Mouse (Mus musculus) embryo, embryonic 11 days (tissue): ENCODE results near the gene Tuba1a.
A peak's percentile ranks its signal among the peaks of the same experiment; 100 is the strongest.
"Not testable (repeated sequence)": the region's sequence is repeated elsewhere in the genome, so short reads cannot be mapped to it uniquely, and the experiment has no call there.

ENCODE experiments used
- DNase-seq: peaks from one replicate; pipeline ENCODE4 v3.0.0-alpha.2; 2015

The Tuba1a gene

DNA sequence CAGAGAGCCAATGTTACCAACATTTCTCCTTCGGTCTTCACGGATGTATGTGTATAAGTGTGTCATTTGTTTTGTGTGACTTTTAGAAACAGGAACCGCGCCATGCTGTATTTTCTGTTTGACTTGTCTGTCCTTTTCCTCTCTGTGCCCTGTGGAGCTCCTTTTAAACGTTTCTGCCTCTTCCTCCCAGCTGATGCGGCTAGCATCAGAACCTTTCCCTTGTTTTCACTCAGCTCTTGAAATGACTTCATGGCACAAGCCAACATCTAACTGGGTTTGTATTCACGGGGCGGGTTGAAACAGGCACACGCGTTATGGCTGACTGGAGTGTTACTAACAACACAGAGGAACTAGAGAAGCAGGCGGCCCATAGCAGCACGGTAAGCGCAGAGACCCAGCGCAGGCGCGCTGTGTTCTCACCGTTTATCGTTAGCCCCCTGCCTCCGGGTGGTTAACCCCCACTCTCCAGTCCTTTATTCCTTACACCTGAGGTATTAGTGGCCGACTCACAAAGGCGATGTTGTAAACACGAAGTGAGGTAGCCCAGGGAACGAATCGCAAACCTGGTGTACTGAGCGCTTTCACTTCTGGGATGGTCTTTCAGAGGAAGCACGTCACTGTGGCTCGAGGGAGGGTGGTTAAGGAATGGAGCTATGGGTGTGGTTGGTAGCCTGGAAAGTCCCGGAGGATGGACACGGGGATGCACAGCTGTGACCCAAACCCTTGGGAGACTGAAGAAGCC, 31.9 kb upstream of the Tuba1a start:
- DNase-seq = peak; percentile 84

GRCm38 (mm10) chr15:98984681-98985080, 31.2 kb upstream of the Tuba1a start:
- no peak for DNase-seq

DNA sequence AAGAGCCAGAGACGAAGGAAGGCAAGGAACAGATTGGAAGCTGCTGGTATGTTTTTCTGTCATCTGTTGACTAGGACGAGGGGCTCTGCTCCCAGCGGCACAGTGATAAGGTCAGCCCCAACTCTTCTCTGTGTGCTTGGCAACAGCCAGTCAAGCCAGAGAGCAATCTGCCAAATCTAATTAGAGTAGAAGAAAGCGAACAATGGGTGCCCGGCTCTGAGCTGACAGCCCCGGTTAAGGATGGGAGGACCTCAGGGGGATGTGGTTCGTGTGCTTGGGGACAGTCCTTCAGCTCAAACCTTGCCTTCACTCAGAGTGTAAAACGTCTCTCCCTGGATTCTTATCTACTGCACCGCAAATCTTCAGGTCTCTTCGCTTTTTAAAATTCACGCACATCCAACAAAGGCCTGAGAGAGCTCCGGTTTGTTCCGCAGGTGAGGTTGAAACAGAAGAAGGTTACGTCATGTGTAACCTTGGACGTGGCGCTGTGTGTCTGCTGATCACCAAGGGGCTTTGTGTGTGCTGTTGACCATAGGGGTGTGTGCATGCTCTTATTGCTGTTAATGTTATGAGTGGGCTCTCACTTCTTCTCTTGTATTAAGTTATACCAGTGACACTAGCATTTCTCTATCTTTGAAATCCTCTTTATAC, 30.1 kb upstream of the Tuba1a start:
- DNase-seq = peak; percentile 78

DNA sequence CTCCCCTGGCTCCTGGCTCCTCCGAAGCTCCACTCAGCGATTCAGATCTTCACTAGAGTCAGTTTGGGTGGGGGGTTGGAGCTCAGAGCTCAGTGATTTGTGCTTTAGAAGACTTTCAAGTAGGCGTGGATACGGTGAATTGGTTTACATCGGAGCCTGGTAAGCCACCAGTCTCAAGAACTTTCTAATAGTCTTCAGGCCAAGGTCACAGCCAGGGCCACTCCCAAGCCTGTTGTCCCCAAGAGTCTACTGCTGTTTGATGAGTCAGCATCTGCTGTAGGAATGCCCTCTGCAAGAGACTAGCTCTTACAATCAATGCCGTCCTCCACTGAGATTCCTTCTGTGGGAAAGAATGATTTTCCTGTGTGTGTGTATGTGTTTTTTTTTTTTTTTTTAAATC, 28.6 kb upstream of the Tuba1a start:
- DNase-seq = no peak

- DNase-seq = no peak
Measured at GRCm38 (mm10) chr15:98980012-98980614, 26.6 kb upstream of the Tuba1a start.

GRCm38 (mm10) chr15:98978409-98979172, 25.1 kb upstream of the Tuba1a start:
- DNase-seq = peak; percentile 47

- peak; percentile 57 for DNase-seq
Measured at GRCm38 (mm10) chr15:98977759-98978408, 24.4 kb upstream of the Tuba1a start.

DNA sequence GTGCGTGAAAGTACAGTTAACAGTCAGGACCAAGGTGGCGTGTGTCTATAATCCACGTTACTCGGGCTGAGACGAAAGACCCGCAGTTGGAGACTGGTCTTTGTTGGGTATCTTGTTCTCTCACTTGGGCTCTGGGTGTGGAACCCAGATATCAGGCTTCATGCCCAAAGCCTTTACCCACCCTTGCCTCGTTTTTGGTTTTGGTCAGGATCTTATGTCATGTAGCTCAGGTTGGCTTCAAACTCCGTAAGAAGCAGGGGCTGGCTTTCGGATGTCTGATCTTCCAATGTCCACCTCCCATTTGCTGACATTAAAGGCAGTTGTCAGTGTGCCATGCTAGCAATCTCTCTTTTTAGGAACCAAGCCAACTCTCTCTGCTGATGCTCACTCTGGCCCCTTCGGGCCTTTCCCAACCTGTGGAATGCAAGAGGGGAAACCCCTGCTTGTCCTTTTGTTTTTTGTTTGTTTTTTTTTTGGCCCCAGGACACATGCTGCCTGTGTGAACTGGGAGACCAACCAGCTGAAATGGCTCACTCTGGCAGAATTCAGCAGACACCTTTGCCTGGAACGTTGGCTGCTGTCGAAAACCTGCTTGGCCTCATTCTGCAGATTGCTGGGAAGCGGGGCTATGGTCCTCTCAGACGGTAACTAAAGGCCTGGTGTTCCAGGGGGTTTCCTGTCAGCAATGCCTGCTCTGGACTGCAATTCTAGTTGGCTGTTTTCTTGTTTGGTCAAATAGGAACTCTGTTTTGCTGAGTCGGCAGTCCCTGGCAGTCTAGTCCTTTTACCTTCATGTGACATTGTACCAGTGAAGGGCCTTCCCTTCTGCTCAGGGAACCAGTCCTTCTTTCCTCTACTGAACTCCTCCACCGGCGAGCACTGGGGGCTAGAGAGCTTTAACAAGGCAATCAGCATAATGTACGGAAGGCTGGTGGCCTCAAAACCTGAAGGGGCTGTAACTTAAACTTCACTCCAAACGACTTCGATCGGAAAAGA, 23.6 kb upstream of the Tuba1a start:
- no peak for DNase-seq

DNA sequence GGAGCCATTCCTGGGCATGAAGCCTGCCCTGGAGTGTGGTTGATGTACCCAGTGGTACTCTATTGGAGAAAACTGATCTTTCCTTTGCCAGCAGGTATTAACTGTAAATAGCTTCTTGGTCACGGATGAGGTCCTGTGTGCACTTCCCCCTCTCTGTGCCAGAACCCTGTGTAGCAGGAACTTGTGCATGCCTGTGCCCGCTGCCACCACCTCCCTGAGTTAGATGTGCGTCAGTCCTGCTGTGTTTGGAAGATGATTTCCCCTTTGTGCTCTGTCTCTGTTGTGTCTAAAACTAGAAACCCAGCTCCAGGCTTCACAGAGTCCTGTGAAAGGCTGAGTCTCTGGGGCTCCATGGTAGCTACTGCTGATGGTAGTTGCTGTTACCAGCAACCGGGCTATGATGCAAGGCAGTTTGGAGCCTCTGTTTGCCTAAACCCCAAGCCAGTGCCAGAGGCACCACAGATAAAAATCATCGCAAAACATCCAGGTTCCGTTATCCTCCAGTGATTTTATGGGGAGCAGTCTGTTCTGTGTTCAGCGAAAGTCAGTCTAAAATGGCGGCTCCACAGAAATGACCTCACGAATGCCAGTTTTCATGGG, 19.6 kb upstream of the Tuba1a start:
- DNase-seq = no peak

- not testable (repeated sequence) for DNase-seq
Measured at GRCm38 (mm10) chr15:98971576-98972320, 18.2 kb upstream of the Tuba1a start.

- peak; percentile 67 for DNase-seq
Measured at GRCm38 (mm10) chr15:98971111-98971510, 17.6 kb upstream of the Tuba1a start.

GRCm38 (mm10) chr15:98969372-98970101, 16.0 kb upstream of the Tuba1a start:
- peak; percentile 66 for DNase-seq

GRCm38 (mm10) chr15:98968701-98969371, 15.3 kb upstream of the Tuba1a start:
- DNase-seq = peak; percentile 94

DNA sequence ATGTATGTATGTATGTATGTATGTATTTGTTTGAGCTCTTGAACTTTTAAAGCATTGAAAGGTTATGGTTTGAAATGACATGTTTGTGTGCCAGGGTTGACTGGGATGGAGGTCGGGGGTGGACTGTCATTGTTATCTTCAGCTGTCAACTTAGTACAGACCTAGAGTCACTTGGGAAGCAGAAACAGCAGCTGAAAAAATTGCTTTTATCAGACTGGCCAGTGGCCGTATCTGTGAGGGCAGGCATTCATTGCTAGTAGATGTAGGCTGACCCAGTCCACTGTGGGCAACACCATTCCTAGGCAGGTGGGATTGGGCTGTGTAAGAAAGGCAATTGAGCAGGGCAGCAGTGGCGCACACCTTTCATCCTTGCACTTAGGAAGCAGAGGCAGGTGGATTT, 6.0 kb upstream of the Tuba1a start:
- DNase-seq = no peak

DNA sequence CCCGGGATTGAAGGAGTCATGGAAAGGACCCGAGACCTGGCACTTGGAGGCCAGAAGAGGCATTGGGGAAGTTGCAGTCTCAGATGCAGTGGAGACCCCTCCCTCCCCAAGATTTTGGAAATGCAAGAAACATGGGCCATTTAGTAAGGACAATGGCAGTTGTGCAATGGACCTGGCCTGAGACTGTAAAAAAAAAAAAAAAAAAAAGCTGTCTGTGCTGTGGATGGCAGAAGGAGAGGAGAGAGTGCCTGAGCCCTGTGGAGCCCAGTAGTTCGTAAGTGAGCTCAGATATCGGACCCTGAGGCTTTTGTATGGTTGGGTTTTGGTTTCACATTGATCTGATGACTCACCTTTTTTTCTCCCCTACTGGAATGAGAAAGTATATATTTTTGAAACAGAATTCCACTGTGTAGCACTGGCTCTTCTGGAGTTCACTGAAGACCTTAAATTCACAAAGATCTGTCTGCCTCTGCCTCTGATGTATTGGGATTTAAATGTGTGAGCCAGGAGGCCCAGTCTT, 5.5 kb upstream of the Tuba1a start:
- no peak for DNase-seq

DNA sequence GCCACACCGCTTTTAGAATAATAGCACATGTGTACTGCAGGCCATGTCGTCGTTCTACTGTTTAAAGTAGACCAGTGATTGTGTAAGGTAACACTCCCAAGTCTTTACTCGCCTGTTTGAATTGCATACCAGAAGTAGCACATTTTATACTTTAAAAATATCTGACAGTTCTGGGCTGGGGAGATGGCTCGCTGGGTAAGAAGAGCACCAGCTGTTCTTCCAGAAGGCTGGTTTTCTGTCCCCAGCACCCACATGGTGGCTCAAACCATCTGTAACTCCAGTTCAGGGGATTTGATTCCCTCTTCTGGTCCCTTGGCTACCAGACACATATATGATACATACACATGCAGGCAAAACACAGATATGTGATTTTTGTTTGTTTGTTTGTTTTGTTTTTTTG, 4.0 kb upstream of the Tuba1a start:
- DNase-seq = no peak

GRCm38 (mm10) chr15:98956000-98956399, 2.5 kb upstream of the Tuba1a start:
- DNase-seq = no peak

DNA sequence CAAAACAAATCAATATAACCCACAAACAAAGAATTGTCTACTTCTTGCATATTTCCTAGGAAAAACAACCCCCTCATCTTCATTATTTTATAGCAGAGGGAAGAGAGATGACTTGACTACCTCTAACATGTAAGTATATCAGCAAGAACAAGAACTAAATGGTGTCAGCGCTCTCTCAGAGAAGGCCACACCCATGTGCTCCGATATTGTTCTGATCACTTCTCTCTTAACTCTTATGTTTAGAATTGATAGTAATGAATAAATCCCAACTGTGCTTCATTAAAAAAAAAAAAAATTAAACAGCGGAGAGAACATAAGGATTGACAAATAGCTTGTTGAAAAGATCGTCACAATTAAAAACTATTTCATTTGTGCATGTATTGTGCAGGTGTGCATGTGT, 1.8 kb upstream of the Tuba1a start:
- DNase-seq = no peak
